Mouse (Mus musculus) G1E (cell line): ENCODE data around the gene Ceacam15.

Experiments used
- CTCF ChIP-seq: IDR thresholded peaks from 2 replicates; pipeline ENCODE4 v1.5.1; 2012; ENCODE audit warnings: low read depth, low read length, inconsistent platforms, mixed read lengths
- TAL1 ChIP-seq: conservative IDR thresholded peaks from 2 replicates; pipeline ENCODE4 v1.6.1; 2012; ENCODE audit warnings: low read depth, low read length, inconsistent platforms, mixed read lengths

DNA sequence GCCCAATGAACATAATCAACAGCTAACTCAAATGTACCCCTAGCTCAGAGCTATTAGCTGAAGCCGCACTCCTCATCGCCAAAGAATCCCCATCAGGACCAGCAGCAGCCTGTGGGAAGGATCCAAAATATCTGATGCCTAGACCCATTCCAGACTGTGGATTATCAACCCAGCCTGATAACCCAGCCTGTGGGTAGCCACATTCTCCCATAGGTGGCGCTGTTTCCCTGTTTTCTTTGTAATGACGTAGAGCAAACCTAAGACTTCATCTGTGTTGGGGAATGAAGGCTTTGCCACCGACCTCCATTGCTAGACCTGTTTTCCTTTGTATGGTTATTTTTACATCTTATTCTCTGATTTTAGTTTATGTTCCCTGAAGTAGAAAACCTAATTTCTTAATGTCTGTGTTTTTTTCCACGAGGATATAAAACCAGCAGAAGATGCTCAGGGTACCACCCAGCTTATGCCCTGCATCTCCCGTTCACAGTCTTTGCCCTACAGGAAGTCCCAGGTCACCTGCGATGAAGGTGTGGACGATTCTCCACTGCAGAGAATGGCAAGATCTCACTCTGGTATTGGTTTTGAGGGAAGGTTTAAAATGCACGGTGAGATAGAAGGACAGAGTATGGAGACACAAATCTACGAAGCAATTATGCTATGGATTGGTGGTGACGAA is 47.3 kb downstream of the Ceacam15 start:
- TF ChIP-seq CTCF, result peak; percentile 63
- TF ChIP-seq TAL1, result no peak
